Mouse (Mus musculus) CH12.LX (cell line): Measurements from ENCODE around the gene Zfp609. TPM values are rescaled to one million over a fixed set of nuclear protein-coding genes. Genes with fewer than 3 reads are reported as not detected.
A peak's percentile ranks its signal among the peaks of the same experiment; 100 is the strongest.

Experiments
- DNase-seq: peaks from one replicate; pipeline ENCODE4 v3.0.0-alpha.2; 2013; ENCODE audit errors: extremely low read depth
- H3K27ac ChIP-seq: 2 replicates; pipeline ENCODE4 v1.5.1; 2012; ENCODE audit warnings: low read depth, mild to moderate bottlenecking, control low read depth, moderate library complexity; ENCODE audit not compliant: insufficient read depth
- H3K27me3 ChIP-seq: replicated peaks from 2 replicates; pipeline ENCODE3; 2012; ENCODE audit warnings: inconsistent platforms
- H3K36me3 ChIP-seq, 2 experiments: replicated peaks in 1 of 2; 2 replicates each; pipeline versions ENCODE3 to v1.6.1; 2012; ENCODE audit warnings: inconsistent platforms in 1 of 2, low read length in 1 of 2, mild to moderate bottlenecking in 1 of 2, mixed read lengths in 1 of 2, moderate library complexity in 1 of 2; ENCODE audit not compliant: control insufficient read depth in 1 of 2, insufficient read depth in 1 of 2
- H3K4me1 ChIP-seq, 2 experiments: 2 replicates each; pipeline ENCODE4 v1.6.1; 2012; ENCODE audit warnings: inconsistent platforms in 1 of 2, moderate library complexity in 1 of 2; ENCODE audit not compliant: insufficient read depth in 2 of 2, control insufficient read depth in 1 of 2
- H3K4me2 ChIP-seq: 2 replicates; pipeline ENCODE4 v1.6.1; 2012; ENCODE audit warnings: low read depth, mild to moderate bottlenecking, control low read depth; ENCODE audit not compliant: poor library complexity, insufficient read depth, severe bottlenecking
- H3K4me3 ChIP-seq, 3 experiments: fragments of 150-350 bp in 1 of 3; sonication (generic) in 1 of 3; replicated peaks in 1 of 3; 2 replicates each; pipeline versions ENCODE3 to v1.5.1; 2011 to 2012; ENCODE audit warnings: low read depth in 2 of 3, low read length in 2 of 3, mild to moderate bottlenecking in 2 of 3, moderate library complexity in 2 of 3, control low read depth in 1 of 3, improper control_type of control experiment in 1 of 3, inconsistent platforms in 1 of 3, mixed read lengths in 1 of 3; ENCODE audit not compliant: poor library complexity in 1 of 3
- H3K79me2 ChIP-seq: replicated peaks from 2 replicates; pipeline ENCODE4 v1.6.1; 2012; ENCODE audit warnings: mild to moderate bottlenecking, moderate library complexity; ENCODE audit not compliant: control insufficient read depth, poor library complexity, insufficient read depth, severe bottlenecking; ENCODE audit errors: extremely low read depth
- H3K9ac ChIP-seq: 2 replicates; pipeline ENCODE4 v1.6.1; 2012; ENCODE audit warnings: low read depth, mild to moderate bottlenecking, control low read depth, moderate library complexity; ENCODE audit not compliant: insufficient read depth
- H3K9me3 ChIP-seq: replicated peaks from 2 replicates; pipeline ENCODE3; 2012; ENCODE audit warnings: low read length, inconsistent platforms, mixed read lengths
- BHLHE40 ChIP-seq: IDR thresholded peaks from 2 replicates; pipeline ENCODE4 v1.6.1; 2011; ENCODE audit warnings: mild to moderate bottlenecking, low read depth, low read length, improper control_type of control experiment
- CHD1 ChIP-seq: IDR thresholded peaks from 2 replicates; pipeline ENCODE4 v1.6.1; 2012; ENCODE audit warnings: low read depth, low read length, improper control_type of control experiment, inconsistent platforms
- CTCF ChIP-seq, 2 experiments: IDR thresholded peaks in 1 of 2; conservative IDR thresholded peaks in 1 of 2; 2 replicates each; pipeline ENCODE4 v1.5.1; 2011 to 2012; ENCODE audit warnings: low read depth in 2 of 2, low read length in 2 of 2, improper control_type of control experiment in 1 of 2, inconsistent platforms in 1 of 2, mild to moderate bottlenecking in 1 of 2, moderate library complexity in 1 of 2
- E2F4 ChIP-seq: IDR thresholded peaks from 2 replicates; pipeline ENCODE4 v1.6.1; 2011; ENCODE audit warnings: low read depth, low read length, improper control_type of control experiment; ENCODE audit not compliant: insufficient replicate concordance
- ELF1 ChIP-seq: IDR thresholded peaks from 2 replicates; pipeline ENCODE4 v1.6.1; 2014; ENCODE audit warnings: low read depth, mild to moderate bottlenecking, inconsistent platforms, low read length, improper control_type of control experiment
- EP300 ChIP-seq: IDR thresholded peaks from 2 replicates; pipeline ENCODE4 v1.6.1; 2011; ENCODE audit warnings: low read length, improper control_type of control experiment
- ETS1 ChIP-seq: conservative IDR thresholded peaks from 2 replicates; pipeline ENCODE4 v1.6.1; 2012; ENCODE audit warnings: low read depth, mild to moderate bottlenecking, inconsistent platforms, low read length, improper control_type of control experiment, moderate library complexity
- GABPA ChIP-seq: IDR thresholded peaks from 2 replicates; pipeline ENCODE4 v1.6.1; 2012; ENCODE audit warnings: low read depth, low read length, improper control_type of control experiment, inconsistent platforms; ENCODE audit not compliant: insufficient replicate concordance
- IRF4 ChIP-seq: IDR thresholded peaks from 2 replicates; pipeline ENCODE4 v1.6.1; 2014; ENCODE audit warnings: low read depth, mild to moderate bottlenecking, inconsistent platforms, low read length, improper control_type of control experiment
- KAT2A ChIP-seq: IDR thresholded peaks from 2 replicates; pipeline ENCODE4 v1.6.1; 2012; ENCODE audit warnings: low read length, improper control_type of control experiment, inconsistent platforms; ENCODE audit not compliant: insufficient replicate concordance
- MAX ChIP-seq: IDR thresholded peaks from 2 replicates; pipeline ENCODE4 v1.6.1; 2011; ENCODE audit warnings: low read length, improper control_type of control experiment
- MEF2A ChIP-seq: IDR thresholded peaks from 2 replicates; pipeline ENCODE4 v1.6.1; 2014; ENCODE audit warnings: low read depth, mild to moderate bottlenecking, inconsistent platforms, low read length, improper control_type of control experiment, borderline replicate concordance
- MXI1 ChIP-seq: IDR thresholded peaks from 2 replicates; pipeline ENCODE4 v1.6.1; 2011; ENCODE audit warnings: mild to moderate bottlenecking, low read depth, low read length, improper control_type of control experiment
- MYC ChIP-seq: IDR thresholded peaks from 2 replicates; pipeline ENCODE4 v1.6.1; 2011; ENCODE audit warnings: low read depth, mild to moderate bottlenecking, improper control_type of control experiment, low read length
- NELFE ChIP-seq: IDR thresholded peaks from 2 replicates; pipeline ENCODE4 v1.6.1; 2011; ENCODE audit warnings: low read depth, low read length, improper control_type of control experiment
- PAX5 ChIP-seq: IDR thresholded peaks from 2 replicates; pipeline ENCODE4 v1.6.1; 2012; ENCODE audit warnings: low read length, inconsistent platforms, mixed read lengths
- POLR2A ChIP-seq: IDR thresholded peaks from 2 replicates; pipeline ENCODE4 v1.6.1; 2011; ENCODE audit warnings: low read depth, mild to moderate bottlenecking, improper control_type of control experiment, low read length
- POLR2AphosphoS2 ChIP-seq: IDR thresholded peaks from 2 replicates; pipeline ENCODE4 v1.6.1; 2011; ENCODE audit warnings: low read depth, low read length, improper control_type of control experiment
- RAD21 ChIP-seq: IDR thresholded peaks from 2 replicates; pipeline ENCODE4 v1.6.1; 2011; ENCODE audit warnings: low read depth, mild to moderate bottlenecking, low read length, improper control_type of control experiment, moderate library complexity
- RCOR1 ChIP-seq: conservative IDR thresholded peaks from 2 replicates; pipeline ENCODE4 v1.6.1; 2012; ENCODE audit warnings: low read depth, mild to moderate bottlenecking, inconsistent platforms, low read length, improper control_type of control experiment
- SMC3 ChIP-seq: IDR thresholded peaks from 2 replicates; pipeline ENCODE4 v1.6.1; 2011; ENCODE audit warnings: low read depth, low read length, improper control_type of control experiment
- TCF12 ChIP-seq: IDR thresholded peaks from 2 replicates; pipeline ENCODE4 v1.6.1; 2014; ENCODE audit warnings: low read depth, mild to moderate bottlenecking, inconsistent platforms, low read length, improper control_type of control experiment
- UBTF ChIP-seq: IDR thresholded peaks from 2 replicates; pipeline ENCODE4 v1.6.1; 2012; ENCODE audit warnings: low read depth, mild to moderate bottlenecking, inconsistent platforms, low read length, improper control_type of control experiment, moderate library complexity
- USF1 ChIP-seq: IDR thresholded peaks from 2 replicates; pipeline ENCODE4 v1.6.1; 2014; ENCODE audit warnings: low read depth, mild to moderate bottlenecking, inconsistent platforms, low read length, improper control_type of control experiment
- USF2 ChIP-seq: conservative IDR thresholded peaks from 2 replicates; pipeline ENCODE4 v1.6.1; 2011; ENCODE audit warnings: low read depth, low read length, improper control_type of control experiment
- ZMIZ1 ChIP-seq: IDR thresholded peaks from 2 replicates; pipeline ENCODE4 v1.6.1; 2012; ENCODE audit warnings: low read depth, mild to moderate bottlenecking, inconsistent platforms, low read length, improper control_type of control experiment
- ZNF384 ChIP-seq: IDR thresholded peaks from 2 replicates; pipeline ENCODE4 v1.6.1; 2012; ENCODE audit warnings: low read depth, low read length, improper control_type of control experiment, inconsistent platforms
- dilution Hi-C: fragments of 300-500 bp; cut with MboI; formaldehyde crosslinking; loops from 2 replicates; pipeline ENCODE4 v1.14.3; 2020; ENCODE audit warnings: low sequenced_read_pairs; ENCODE audit not compliant: extremely low pct_unique_long_range_greater_than_20kb, extremely low pct_ligation_motif_present
- in situ Hi-C: fragments of 300-500 bp; cut with MboI; formaldehyde crosslinking; loops from 3 replicates; pipeline ENCODE4 v1.14.3; 2019; ENCODE audit warnings: low sequenced_read_pairs, low pct_ligation_motif_present, low pct_unique_long_range_greater_than_20kb, mixed read lengths
- polyA plus RNA-seq: library from polyadenylated mRNA; unstranded; fragments of >175 nt; gene quantifications from 2 replicates; pipeline ENCODE4 v1.2.1, GENCODE M21; 2012; ENCODE audit warnings: low read depth; ENCODE audit not compliant: insufficient read length
- total RNA-seq, 2 experiments: library from RNA; depleted of rRNA; stranded (reverse); fragments of 300-350 nt in 1 of 2; fragments of >200 nt in 1 of 2; gene quantifications; 2 replicates each; pipeline ENCODE4 v1.2.3; 2012 to 2014

Zfp609 gene
- total and polyA plus RNA-seq, 3 experiments: 1.2 to 15.4 (median 3.2) TPM

- no peak overlapping the region for H3K4me3 ChIP-seq
- in situ Hi-C loops: loop anchor here (10.0 kb wide), 1 partner anchor 131 kb away; the partner anchor contains the start of gene Ankdd1a
- dilution Hi-C loops: no loop called here
- H3K9ac ChIP-seq: no peak overlapping the region
- H3K4me1 ChIP-seq: peaks cover 3 to 19% of the 10 kb centered on the region in 2 experiments; a peak in 3 of 4 replicates
- H3K27me3 ChIP-seq: no peaks in the 10 kb centered on the region
- peak overlapping the region; percentile 1 for H3K4me2 ChIP-seq
- TF ChIP-seq POLR2AphosphoS2: no peak
- TF ChIP-seq RAD21: no peak
- TF ChIP-seq GABPA: no peak
- 0 out of 2 replicates have a peak, but pooled peaks have one; percentile 8 for TF ChIP-seq EP300
- TF ChIP-seq SMC3: no peak
- no peak for TF ChIP-seq CTCF (conservative IDR thresholded peaks at IDR 0.05 in 1 of 2, IDR thresholded peaks at IDR 0.05 in 1 of 2; ENCODE audit: low read depth in 2 of 2, low read length in 2 of 2)
- peak; percentile 66 for TF ChIP-seq BHLHE40
- TF ChIP-seq RCOR1: no peak
- peak; percentile 64; the same call in 1 of the 2 replicates for TF ChIP-seq MXI1
- no peak for TF ChIP-seq NELFE
- 0 out of 2 replicates have a peak, but pooled peaks have one; percentile 13 for TF ChIP-seq MEF2A
- TF ChIP-seq ETS1: no peak; the same call in 1 of the 2 replicates
- TF ChIP-seq MYC: no peak
- TF ChIP-seq E2F4: no peak
- no peak for TF ChIP-seq TCF12
- peak; percentile 48; the same call in 1 of the 2 replicates for TF ChIP-seq MAX
- TF ChIP-seq CHD1: no peak
- no peak for TF ChIP-seq KAT2A
- no peak for TF ChIP-seq PAX5
- TF ChIP-seq POLR2A: no peak
- 0 out of 2 replicates have a peak, but pooled peaks have one; percentile 34 for TF ChIP-seq ELF1
- no peak for TF ChIP-seq USF1
- TF ChIP-seq USF2: no peak
- TF ChIP-seq IRF4: peak; percentile 63
- TF ChIP-seq, all 38 proteins: peak for 7
- H3K79me2 ChIP-seq: no peaks in the 10 kb centered on the region
- peak; percentile 70 for DNase-seq
- no peaks in the 10 kb centered on the region for H3K36me3 ChIP-seq
- H3K9me3 ChIP-seq: no peaks in the 10 kb centered on the region
- H3K27ac ChIP-seq: no peak overlapping the region
These were observed 171.8 kb downstream of the Zfp609 start for GRCm38 (mm10) chr9:65655540-65655939.

- Histone ChIP-seq H3K4me3 (no peak overlapping the region), H3K27me3 (no peaks in the 10 kb centered on the region), H3K9me3 (no peaks in the 10 kb centered on the region), H3K27ac (no peak overlapping the region), H3K4me1 (peaks cover 3 to 19% of the 10 kb centered on the region in 2 experiments; a peak in 3 of 4 replicates), H3K79me2 (no peaks in the 10 kb centered on the region), H3K9ac (no peak overlapping the region), H3K4me2 (no peak overlapping the region), H3K36me3 (no peaks in the 10 kb centered on the region)
- in situ Hi-C loops (loop anchor here (10.0 kb wide), 1 partner anchor 130 kb away; the partner anchor contains the start of gene Ankdd1a), dilution Hi-C loops (no loop called here)
- TF ChIP-seq UBTF (no peak), USF2 (no peak), NELFE (no peak), E2F4 (no peak), ZMIZ1 (no peak), POLR2A (no peak), ZNF384 (no peak), POLR2AphosphoS2 (no peak), SMC3 (no peak)
- DNase-seq: no peak
These were observed 172.6 kb downstream of the Zfp609 start for GRCm38 (mm10) chr9:65654700-65655237.
